Mouse (Mus musculus) heart, embryonic 11.5 days (tissue): ENCODE measurements around the gene Mroh7. TPM values are rescaled to one million over a fixed set of nuclear protein-coding genes. Genes with fewer than 3 reads are reported as not detected.
A peak's percentile ranks its signal among the peaks of the same experiment; 100 is the strongest.

Source experiments
- ATAC-seq: fragments of 200-750 bp; cut with Nextera tagmentation; replicated peaks from 2 replicates; pipeline ENCODE4 v1.8.0; 2017; ENCODE audit warnings: moderate library complexity; ENCODE audit not compliant: insufficient number of reproducible peaks, low FRiP score, low TSS enrichment
- H3K27ac ChIP-seq: fragments of 300-500 bp; sonication (generic); 2 replicates; pipeline ENCODE4 v1.5.1; 2014; ENCODE audit warnings: mild to moderate bottlenecking, low read depth, low read length
- H3K27me3 ChIP-seq: fragments of 300-500 bp; sonication (generic); 2 replicates; pipeline ENCODE4 v1.6.1; 2014; ENCODE audit warnings: mild to moderate bottlenecking, low read length, mixed read lengths; ENCODE audit not compliant: control insufficient read depth, insufficient read depth
- H3K36me3 ChIP-seq: fragments of 300-500 bp; sonication (generic); 2 replicates; pipeline ENCODE4 v1.6.1; 2014; ENCODE audit warnings: mild to moderate bottlenecking, low read length, moderate library complexity, mixed read lengths; ENCODE audit not compliant: control insufficient read depth, insufficient read depth
- H3K4me1 ChIP-seq: fragments of 300-500 bp; sonication (generic); 2 replicates; pipeline ENCODE4 v1.6.1; 2014; ENCODE audit warnings: low read length; ENCODE audit not compliant: control insufficient read depth, insufficient read depth
- H3K4me2 ChIP-seq: fragments of 300-500 bp; sonication (generic); 2 replicates; pipeline ENCODE4 v1.6.1; 2014; ENCODE audit warnings: mild to moderate bottlenecking, moderate library complexity
- H3K4me3 ChIP-seq: fragments of 300-500 bp; sonication (generic); 2 replicates; pipeline ENCODE4 v1.5.1; 2014; ENCODE audit warnings: low read depth, low read length
- H3K9ac ChIP-seq: fragments of 300-500 bp; sonication (generic); 2 replicates; pipeline ENCODE4 v1.6.1; 2014; ENCODE audit warnings: mild to moderate bottlenecking, low read depth, low read length, moderate library complexity
- H3K9me3 ChIP-seq: fragments of 300-500 bp; sonication (generic); replicated peaks from 2 replicates; pipeline ENCODE4 v1.6.1; 2016; ENCODE audit warnings: low read length; ENCODE audit not compliant: control insufficient read depth
- WGBS: fragments of 180-500 bp; shearing (Covaris S2); extraction: QIAGEN DNeasy Blood & Tissue Kit; methylation state at CpG from one replicate; pipeline ENCODE4 v1.1.7; 2014; ENCODE audit not compliant: insufficient replicate concordance; 5-methylcytosine and 5-hydroxymethylcytosine counted together
- polyA plus RNA-seq: library from polyadenylated mRNA; unstranded; fragments of >200 nt; fragmentation: Nextera tagmentation; extraction: Ambion mirVana; gene quantifications from 2 replicates; pipeline ENCODE4 v1.2.1, GENCODE M21; 2014

Gene Mroh7
- polyA plus RNA-seq, 1 experiment from 2014 or later = 0.17 TPM

DNA sequence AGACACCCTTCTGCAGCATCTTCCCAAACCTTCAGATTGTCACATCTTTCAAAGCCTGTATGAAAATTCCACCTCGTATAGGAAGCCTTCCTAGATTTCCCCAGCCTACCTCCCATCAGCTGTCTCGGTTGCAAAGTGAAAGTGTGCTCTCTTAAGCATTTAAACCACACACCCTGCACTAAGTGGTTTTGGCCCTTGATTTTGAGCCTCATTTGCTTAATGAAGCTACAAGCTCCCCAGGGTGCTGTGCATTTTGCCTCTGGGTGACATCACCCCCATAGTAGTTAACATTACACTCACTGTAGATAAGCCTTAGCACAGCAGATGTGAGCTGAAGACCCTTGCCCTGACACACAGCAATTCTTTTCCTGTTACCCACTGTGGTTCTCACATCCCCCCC is 49.8 kb downstream of the Mroh7 start:
- 54% methylated on average over 2 of the region's 2 CpGs for WGBS

DNA sequence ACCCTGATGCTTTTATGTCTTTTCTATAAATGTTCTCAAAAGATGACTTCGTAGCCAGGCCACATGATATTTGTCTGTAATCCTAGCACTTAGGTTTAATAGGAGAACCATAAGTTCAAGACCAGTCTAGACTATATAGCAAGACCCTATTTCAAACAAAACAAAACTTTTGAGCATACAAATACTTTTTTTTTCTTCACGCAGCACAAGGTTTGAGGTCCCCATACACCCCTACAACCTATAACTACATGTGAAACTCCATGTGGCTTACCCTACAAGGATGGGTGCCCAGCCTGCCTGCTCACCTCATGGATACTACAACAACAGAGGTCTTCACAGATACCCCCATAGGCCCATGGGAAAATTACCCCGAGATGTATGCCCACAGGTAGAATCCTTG is 51.6 kb downstream of the Mroh7 start:
- Histone ChIP-seq H3K4me2 (peak overlapping the region; percentile 86), H3K36me3 (peaks cover 8% of the 10 kb centered on the region; the same call in 1 of the 2 replicates), H3K4me3 (peak overlapping the region; percentile 92), H3K27me3 (no peaks in the 10 kb centered on the region), H3K4me1 (peaks cover 5% of the 10 kb centered on the region; the same call in 1 of the 2 replicates), H3K27ac (no peak overlapping the region), H3K9ac (no peak overlapping the region), H3K9me3 (no peaks in the 10 kb centered on the region)
- ATAC-seq = no peak
- 37% methylated on average over 3 of the region's 3 CpGs for WGBS

More for the DNA sequence above, 49.8 kb downstream of the Mroh7 start:
- Histone ChIP-seq H3K9ac (no peak overlapping the region), H3K4me1 (peaks cover 5% of the 10 kb centered on the region; the same call in 1 of the 2 replicates), H3K27me3 (no peaks in the 10 kb centered on the region), H3K9me3 (no peaks in the 10 kb centered on the region), H3K27ac (no peak overlapping the region), H3K36me3 (peaks cover 7% of the 10 kb centered on the region; the same call in 1 of the 2 replicates), H3K4me2 (no peak overlapping the region), H3K4me3 (no peak overlapping the region)
- ATAC-seq = no peak

DNA sequence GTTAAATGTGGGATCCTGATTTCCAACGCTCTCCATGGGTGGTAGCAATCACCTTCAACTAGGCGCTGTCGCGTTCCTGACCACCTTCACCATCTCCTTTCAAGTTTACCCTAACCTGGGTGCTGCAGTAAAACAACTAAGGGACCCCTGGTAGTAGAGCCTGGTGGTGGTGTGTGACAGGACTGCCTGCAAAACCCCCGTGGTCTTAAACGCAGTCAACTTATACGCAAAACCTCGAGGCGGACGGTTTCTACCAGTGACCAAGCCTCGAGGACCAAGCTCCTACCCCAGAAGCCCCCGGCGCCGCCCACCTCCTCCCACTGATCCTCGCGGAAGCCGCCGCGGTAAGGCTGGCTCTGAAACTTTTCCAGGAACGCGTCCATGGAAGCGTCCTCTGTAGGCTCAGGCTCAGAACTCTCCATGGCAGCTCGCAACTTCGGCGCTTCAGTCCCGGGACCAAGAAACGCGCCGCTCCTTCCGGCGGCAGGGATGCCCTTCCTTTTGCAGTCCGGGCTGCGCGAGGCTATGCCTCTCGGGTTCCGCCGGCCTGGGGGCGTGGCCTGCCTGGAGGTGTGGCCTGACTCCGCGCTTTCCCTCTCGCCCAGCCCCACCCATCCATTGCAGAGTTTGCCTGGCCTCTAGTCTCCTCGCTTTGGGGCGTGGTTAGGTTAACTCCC is 52.1 kb downstream of the Mroh7 start, which contains the start of gene Ttc4:
Gene Ttc4 (minus strand): TSS at position 503 of the 677 bp plus-strand sequence.
- Histone ChIP-seq H3K27ac (no peak within 1 kb of the TSS; the same call in 1 of the 2 replicates), H3K27me3 (no peaks in the 10 kb centered on the region), H3K4me1 (peaks cover 5% of the 10 kb centered on the region; the same call in 1 of the 2 replicates), H3K4me2 (peak within 1 kb of the TSS; percentile 86), H3K4me3 (peak within 1 kb of the TSS; percentile 92), H3K36me3 (peaks cover 8% of the 10 kb centered on the region), H3K9ac (peak within 1 kb of the TSS; percentile 92), H3K9me3 (no peaks in the 10 kb centered on the region)
- ATAC-seq = peak; percentile 96
- under 1% methylated on average over 42 of the region's 43 CpGs for WGBS

- H3K27me3 ChIP-seq = no peaks in the 10 kb centered on the region
- ATAC-seq = no peak
- no peak overlapping the region for H3K27ac ChIP-seq
- no peak overlapping the region for H3K4me3 ChIP-seq
- no peaks in the 10 kb centered on the region for H3K9me3 ChIP-seq
- WGBS = 86% methylated on average over 5 of the region's 5 CpGs
- peaks cover 17% of the 10 kb centered on the region for H3K36me3 ChIP-seq
- no peak overlapping the region for H3K9ac ChIP-seq
- peaks cover 5% of the 10 kb centered on the region; the same call in 1 of the 2 replicates for H3K4me1 ChIP-seq
- no peak overlapping the region for H3K4me2 ChIP-seq
Observed at GRCm38 (mm10) chr4:106676749-106677148, 54.0 kb downstream of the Mroh7 start.

DNA sequence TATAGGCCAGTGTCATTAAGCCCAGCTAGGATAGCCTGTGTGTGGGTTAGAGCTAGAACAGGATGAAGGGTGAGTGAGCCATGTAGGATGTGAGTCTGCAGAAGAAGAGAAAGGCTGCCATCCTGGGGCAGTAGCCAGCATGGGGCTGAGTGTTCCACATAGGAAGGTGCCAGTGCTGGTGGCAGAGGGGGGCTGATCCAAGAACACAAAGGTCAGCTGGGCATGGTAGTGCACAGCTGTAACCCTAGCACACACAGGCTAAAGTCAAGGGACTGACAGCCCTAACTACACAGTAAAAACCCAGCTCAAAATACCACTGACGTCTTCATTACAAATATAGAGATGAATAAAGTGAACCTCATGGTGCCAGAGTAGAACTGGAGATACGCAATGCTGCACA is 64.2 kb downstream of the Mroh7 start:
- WGBS = 92% methylated on average over 2 of the region's 2 CpGs
- no peak for ATAC-seq
- peaks cover 62% of the 10 kb centered on the region for H3K36me3 ChIP-seq
- no peaks in the 10 kb centered on the region for H3K4me1 ChIP-seq
- H3K4me3 ChIP-seq = no peak overlapping the region
- no peaks in the 10 kb centered on the region for H3K9me3 ChIP-seq
- H3K9ac ChIP-seq = no peak overlapping the region
- no peaks in the 10 kb centered on the region for H3K27me3 ChIP-seq
- H3K4me2 ChIP-seq = no peak overlapping the region
- no peak overlapping the region for H3K27ac ChIP-seq

DNA sequence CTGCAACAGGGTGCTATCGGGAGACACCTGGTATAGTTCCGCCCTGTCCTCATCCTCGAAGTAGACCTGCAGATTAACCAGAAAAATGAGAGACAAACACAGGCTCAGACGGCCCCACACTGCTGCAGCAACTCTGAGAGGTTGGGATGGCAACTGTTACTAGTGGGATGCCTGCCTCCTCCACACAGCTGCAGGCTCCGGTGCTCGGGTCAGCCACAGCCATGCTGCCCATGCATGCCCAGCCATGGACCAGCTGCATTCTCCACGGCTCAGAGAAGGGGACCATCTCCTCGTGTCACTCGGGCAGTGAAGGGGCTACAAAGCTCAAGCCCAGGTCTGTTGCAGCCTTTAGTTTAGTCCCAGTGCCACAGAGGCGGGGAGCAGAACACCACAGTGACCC is 65.1 kb downstream of the Mroh7 start:
- no peak overlapping the region for H3K9ac ChIP-seq
- ATAC-seq = no peak
- no peak overlapping the region for H3K4me3 ChIP-seq
- H3K27ac ChIP-seq = no peak overlapping the region
- no peak overlapping the region for H3K4me2 ChIP-seq
- no peaks in the 10 kb centered on the region for H3K9me3 ChIP-seq
- 89% methylated on average over 10 of the region's 10 CpGs for WGBS
- peaks cover 55% of the 10 kb centered on the region for H3K36me3 ChIP-seq
- no peaks in the 10 kb centered on the region for H3K4me1 ChIP-seq
- H3K27me3 ChIP-seq = no peaks in the 10 kb centered on the region

DNA sequence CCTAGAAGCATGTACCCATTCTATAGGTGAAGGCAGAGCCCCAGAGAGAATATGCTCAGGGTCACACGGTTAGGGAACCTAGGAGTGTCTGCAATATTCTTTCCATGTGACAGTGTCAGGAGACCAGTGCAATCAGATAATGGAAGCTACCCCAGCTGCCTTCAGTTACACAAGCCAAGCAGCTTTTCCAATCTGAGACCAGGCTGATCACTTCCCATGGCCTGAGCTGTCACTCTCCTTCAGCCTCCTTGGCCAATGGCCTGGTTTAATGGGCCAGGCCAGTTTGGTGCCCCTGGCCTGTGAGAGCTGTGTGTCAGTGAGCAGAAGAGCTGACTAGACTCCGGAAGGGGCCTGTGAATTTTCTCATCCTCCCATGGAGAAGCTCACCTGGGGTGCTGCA is 65.5 kb downstream of the Mroh7 start:
- Histone ChIP-seq H3K27me3 (no peaks in the 10 kb centered on the region), H3K4me1 (no peaks in the 10 kb centered on the region), H3K4me2 (no peak overlapping the region), H3K36me3 (peaks cover 54% of the 10 kb centered on the region), H3K9me3 (no peaks in the 10 kb centered on the region), H3K4me3 (no peak overlapping the region), H3K27ac (no peak overlapping the region), H3K9ac (no peak overlapping the region)
- WGBS = 86% methylated on average over 2 of the region's 2 CpGs
- ATAC-seq = no peak

DNA sequence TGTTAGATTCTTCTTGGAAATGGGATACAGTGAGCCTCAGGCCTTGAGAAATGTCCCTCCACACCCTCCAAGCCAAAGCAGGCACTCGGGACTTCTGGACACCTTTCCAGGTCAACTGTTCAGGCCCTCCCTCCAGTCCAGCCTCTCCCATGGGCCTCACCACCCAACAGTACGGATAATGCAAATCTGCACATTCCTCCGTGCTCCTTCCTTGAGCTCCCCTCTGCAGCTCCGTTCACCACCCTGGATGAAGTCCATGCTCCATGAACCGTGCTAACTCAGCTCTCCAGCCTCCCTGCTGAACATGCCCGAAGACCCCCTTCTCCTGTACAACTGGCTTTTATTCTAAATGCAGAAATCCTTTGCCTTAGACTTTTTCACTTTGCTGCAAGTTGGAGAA is 66.0 kb downstream of the Mroh7 start:
- Histone ChIP-seq H3K27me3 (no peaks in the 10 kb centered on the region), H3K27ac (no peak overlapping the region), H3K4me1 (no peaks in the 10 kb centered on the region), H3K9me3 (no peaks in the 10 kb centered on the region), H3K9ac (no peak overlapping the region), H3K4me3 (no peak overlapping the region), H3K4me2 (no peak overlapping the region), H3K36me3 (peaks cover 51% of the 10 kb centered on the region)
- no peak for ATAC-seq
- WGBS = 87% methylated on average over 6 of the region's 6 CpGs

DNA sequence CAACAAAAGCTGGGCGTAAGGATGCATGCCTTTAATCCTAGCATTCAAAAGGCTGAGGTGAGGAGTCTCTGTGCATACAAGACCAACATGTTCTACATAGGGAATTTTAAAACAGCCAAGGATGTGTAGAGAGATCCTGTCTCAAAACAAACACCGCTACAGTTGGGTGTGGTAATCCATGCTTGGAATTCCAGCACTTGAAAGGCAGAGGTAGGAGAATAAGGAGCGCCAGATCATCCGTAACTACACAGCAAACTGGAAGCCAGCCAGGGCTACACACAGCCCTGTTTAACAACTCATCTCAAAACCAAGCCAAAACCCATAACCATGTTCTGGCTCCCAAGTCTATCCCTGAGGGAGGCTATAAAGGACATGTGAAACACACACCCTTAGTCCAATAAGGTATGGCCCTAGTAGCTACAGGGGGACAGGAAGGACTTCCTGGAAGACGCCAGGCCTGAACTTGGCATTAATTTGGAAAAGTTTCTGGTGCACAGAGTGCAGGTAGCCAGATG is 66.7 kb downstream of the Mroh7 start:
- no peak for ATAC-seq
- H3K9me3 ChIP-seq = no peaks in the 10 kb centered on the region
- H3K9ac ChIP-seq = no peak overlapping the region
- H3K4me2 ChIP-seq = no peak overlapping the region
- no peak overlapping the region for H3K27ac ChIP-seq
- peaks cover 47% of the 10 kb centered on the region for H3K36me3 ChIP-seq
- H3K4me3 ChIP-seq = no peak overlapping the region
- H3K4me1 ChIP-seq = no peaks in the 10 kb centered on the region
- WGBS = 87% methylated on average over 5 of the region's 5 CpGs
- H3K27me3 ChIP-seq = no peaks in the 10 kb centered on the region
